Mouse (Mus musculus) lung, postnatal 36 days (tissue): Measurements from ENCODE around the gene Glul.

Experiments
- DNase-seq: peaks from one replicate; pipeline ENCODE4 v3.0.0; 2022; ENCODE audit warnings: mixed read lengths

Gene Glul

GRCm38 (mm10) chr1:153910423-153910822 is 10.7 kb downstream of the Glul start:
- DNase-seq = no peak

- DNase-seq = no peak
Observed at GRCm38 (mm10) chr1:153911276-153911795, 11.6 kb downstream of the Glul start.

- DNase-seq = no peak
Observed at GRCm38 (mm10) chr1:153913869-153914268, 14.1 kb downstream of the Glul start.

- DNase-seq = peak; percentile 84
Observed at GRCm38 (mm10) chr1:153918521-153919206, 18.9 kb downstream of the Glul start.

- DNase-seq = no peak
Observed at GRCm38 (mm10) chr1:153921642-153922041, 21.9 kb downstream of the Glul start.

- DNase-seq = no peak
Observed at GRCm38 (mm10) chr1:153922571-153923021, 22.9 kb downstream of the Glul start.

- DNase-seq = no peak
Observed at GRCm38 (mm10) chr1:153924395-153925385, 24.9 kb downstream of the Glul start.

GRCm38 (mm10) chr1:153930431-153930830 is 30.7 kb downstream of the Glul start:
- DNase-seq = no peak

- DNase-seq = no peak
Observed at GRCm38 (mm10) chr1:153933772-153934171, 34.0 kb downstream of the Glul start.

GRCm38 (mm10) chr1:153935844-153936380 is 36.2 kb downstream of the Glul start:
- DNase-seq = no peak

- no peak for DNase-seq
Observed at GRCm38 (mm10) chr1:153937025-153937424, 37.3 kb downstream of the Glul start.

- DNase-seq = no peak
Observed at GRCm38 (mm10) chr1:153940986-153941385, 41.2 kb downstream of the Glul start.

GRCm38 (mm10) chr1:153945181-153945580 is 45.4 kb downstream of the Glul start:
- DNase-seq = no peak

GRCm38 (mm10) chr1:153946971-153947370 is 47.2 kb downstream of the Glul start:
- no peak for DNase-seq

- no peak for DNase-seq
Observed at GRCm38 (mm10) chr1:153947837-153948236, 48.1 kb downstream of the Glul start.

GRCm38 (mm10) chr1:153953232-153953631 is 53.5 kb downstream of the Glul start:
- no peak for DNase-seq

GRCm38 (mm10) chr1:153953797-153954196 is 54.1 kb downstream of the Glul start:
- DNase-seq = no peak

- DNase-seq = no peak
Observed at GRCm38 (mm10) chr1:153957850-153958249, 58.1 kb downstream of the Glul start.
